In genomic region chr17:29245725-29246124, GRCm38 (mm10) we compare ENCODE assay signal across 10 mouse cellular contexts. TPM values are rescaled to one million over a fixed set of nuclear protein-coding genes. Genes with fewer than 3 reads are reported as not detected.
DNase-seq lines count a peak whose midpoint lies in the region; ATAC-seq and TF ChIP-seq lines count a peak whose summit lies in the region.
"Had no signal": no experiment of that assay in that cellular context is flagged by ENCODE, and none has a peak within 500 bp of the region (broad histone marks: within the 10 kb centered on the region; RNA-seq: fewer than 3 reads in every experiment).

No protein-coding gene starts in this region.

- peaks cover 18% of the 10 kb centered on the region for H3K27me3 ChIP-seq in hindbrain, embryonic 10.5 days (ENCODE audit: insufficient read depth, poor library complexity, severe bottlenecking)
- H3K27me3 ChIP-seq in midbrain, embryonic 11.5 days (ENCODE audit: control insufficient read depth, insufficient read depth, low read length), result no peaks in the 10 kb centered on the region
- H3K27me3 ChIP-seq in cerebellum, adult 2 months (ENCODE audit: control insufficient read depth, insufficient read depth, low read length), result no peaks in the 10 kb centered on the region

- no peak overlapping the region for H3K4me2 ChIP-seq in midbrain, embryonic 11.5 days

- peaks cover 43% of the 10 kb centered on the region for H3K4me1 ChIP-seq in hindbrain, embryonic 10.5 days (replicated peaks)
- peaks cover 15% of the 10 kb centered on the region for H3K4me1 ChIP-seq in midbrain, embryonic 11.5 days (ENCODE audit: control insufficient read depth, insufficient read depth, low read length)
- H3K4me1 ChIP-seq in cerebellum, adult 2 months (ENCODE audit: control insufficient read depth, insufficient read depth, low read length), result no peaks in the 10 kb centered on the region

- peak overlapping the region; percentile 56; the same call in 1 of the 2 replicates for H3K27ac ChIP-seq in hindbrain, embryonic 10.5 days
- no peak overlapping the region for H3K27ac ChIP-seq in midbrain, embryonic 11.5 days (ENCODE audit: low read depth, low read length)
- no peak overlapping the region for H3K27ac ChIP-seq in cerebellum, adult 2 months (ENCODE audit: insufficient read depth, low read length)

- peak; percentile 45 for ATAC-seq in midbrain, embryonic 11.5 days (ENCODE audit: low FRiP score)

- peaks cover 27% of the 10 kb centered on the region for H3K36me3 ChIP-seq in hindbrain, embryonic 10.5 days
- H3K36me3 ChIP-seq in midbrain, embryonic 11.5 days (ENCODE audit: control insufficient read depth, insufficient read depth, low read length), result 0 out of 2 replicates have a peak, but pooled peaks cover 3% of the 10 kb centered on the region

- no peak for TF ChIP-seq POLR2A in cerebellum, adult 2 months (IDR thresholded peaks at IDR 0.05; ENCODE audit: borderline replicate concordance, insufficient read depth, low read length)

- DNase-seq in frontal cortex, postnatal 10 days (ENCODE audit: low spot score in 2 of 2), result peak; percentile 40 to 64
- DNase-seq in frontal cortex, postnatal 25 days (ENCODE audit: low spot score in 2 of 2), result no peak
- peak; percentile 69 for DNase-seq in MEL-GATA-1-ER (ENCODE audit: extremely low read depth, low read depth)
- DNase-seq in hindbrain, embryonic 10.5 days (ENCODE audit: low spot score), result no peak
- peak; percentile 82 for DNase-seq in midbrain, embryonic 11.5 days (ENCODE audit: low spot score, missing footprints)
- DNase-seq in cerebellum, adult 11 months, result no peak
- no peak for DNase-seq in cerebellum, adult 2 months
- no peak for DNase-seq in spleen, adult 18-20 months
- DNase-seq: gastrocnemius, postnatal 25 days; thymus, postnatal 14 days had no signal

- no peak overlapping the region for H3K4me3 ChIP-seq in hindbrain, embryonic 10.5 days
- H3K4me3 ChIP-seq in midbrain, embryonic 11.5 days (ENCODE audit: low read depth, low read length), result no peak overlapping the region
- H3K4me3 ChIP-seq in cerebellum, adult 2 months (replicated peaks; ENCODE audit: insufficient read depth, low read depth, low read length), result no peak overlapping the region

- H3K9me3 ChIP-seq in hindbrain, embryonic 10.5 days, result no peaks in the 10 kb centered on the region
- no peaks in the 10 kb centered on the region for H3K9me3 ChIP-seq in midbrain, embryonic 11.5 days (ENCODE audit: control insufficient read depth, low read length)

- H3K9ac ChIP-seq in midbrain, embryonic 11.5 days (ENCODE audit: low read length), result no peak overlapping the region

- WGBS in hindbrain, embryonic 10.5 days, result 67% methylated on average over 7 of the region's 7 CpGs
- WGBS in midbrain, embryonic 11.5 days, result 46% methylated on average over 7 of the region's 7 CpGs
- 66% methylated on average over 7 of the region's 7 CpGs for WGBS in cerebellum, adult 2 months

- TF ChIP-seq CTCF in cerebellum, adult 2 months (IDR thresholded peaks at IDR 0.05; ENCODE audit: borderline replicate concordance, insufficient read depth, low read depth, low read length), result no peak

RNA-seq across cellular contexts. Expression of gene Cpne5, which starts 7.8 kb away (rescaled TPM):
- polyA plus RNA-seq in hindbrain, embryonic 10.5 days (2016; fragmentation: Nextera tagmentation; extraction: Ambion mirVana), result 3.0 and 5.6 TPM in 2 replicates
- 7.4 TPM in 2 replicates for polyA plus RNA-seq in midbrain, embryonic 11.5 days (2014; fragmentation: Nextera tagmentation; extraction: Ambion mirVana)
- polyA plus RNA-seq in cerebellum, adult 2 months (2012; rRNA removed), result 7.5 and 8.4 TPM in 2 replicates

RNA-seq across cellular contexts. Expression of gene Ppil1, which starts 18.3 kb away (rescaled TPM):
- 173 and 211 TPM in 2 replicates for polyA plus RNA-seq in hindbrain, embryonic 10.5 days (2016; fragmentation: Nextera tagmentation; extraction: Ambion mirVana)
- polyA plus RNA-seq in midbrain, embryonic 11.5 days (2014; fragmentation: Nextera tagmentation; extraction: Ambion mirVana), result 163 and 170 TPM in 2 replicates
- polyA plus RNA-seq in cerebellum, adult 2 months (2012; rRNA removed), result 25.1 and 25.3 TPM in 2 replicates

RNA-seq across cellular contexts. Expression of gene BC004004, which starts 22.9 kb away (rescaled TPM):
- polyA plus RNA-seq in hindbrain, embryonic 10.5 days (2016; fragmentation: Nextera tagmentation; extraction: Ambion mirVana), result 58.7 and 68.6 TPM in 2 replicates
- polyA plus RNA-seq in midbrain, embryonic 11.5 days (2014; fragmentation: Nextera tagmentation; extraction: Ambion mirVana), result 68.4 and 74.6 TPM in 2 replicates
- 102 and 111 TPM in 2 replicates for polyA plus RNA-seq in cerebellum, adult 2 months (2012; rRNA removed)

Comparison
In these comparisons a context has a peak if more than half of its experiments do, and no peak if none do; other contexts are left out.
1. DNase-seq: peak in frontal cortex, postnatal 10 days (2 of 2), MEL-GATA-1-ER (single experiment) and midbrain, embryonic 11.5 days (single experiment); none in frontal cortex, postnatal 25 days (0 of 2), hindbrain, embryonic 10.5 days (single experiment), cerebellum, adult 11 months (single experiment), cerebellum, adult 2 months (0 of 2) and spleen, adult 18-20 months (0 of 2).